Mouse (Mus musculus) CH12.LX (cell line): ENCODE measurements around the gene Kcnj11.

Experiments
- CTCF ChIP-seq, 2 experiments: IDR thresholded peaks in 1 of 2; conservative IDR thresholded peaks in 1 of 2; 2 replicates each; pipeline ENCODE4 v1.5.1; 2011 to 2012; ENCODE audit warnings: low read depth in 2 of 2, low read length in 2 of 2, improper control_type of control experiment in 1 of 2, inconsistent platforms in 1 of 2, mild to moderate bottlenecking in 1 of 2, moderate library complexity in 1 of 2
- EP300 ChIP-seq: IDR thresholded peaks from 2 replicates; pipeline ENCODE4 v1.6.1; 2011; ENCODE audit warnings: low read length, improper control_type of control experiment
- IRF4 ChIP-seq: IDR thresholded peaks from 2 replicates; pipeline ENCODE4 v1.6.1; 2014; ENCODE audit warnings: low read depth, mild to moderate bottlenecking, inconsistent platforms, low read length, improper control_type of control experiment
- MAX ChIP-seq: IDR thresholded peaks from 2 replicates; pipeline ENCODE4 v1.6.1; 2011; ENCODE audit warnings: low read length, improper control_type of control experiment
- NELFE ChIP-seq: IDR thresholded peaks from 2 replicates; pipeline ENCODE4 v1.6.1; 2011; ENCODE audit warnings: low read depth, low read length, improper control_type of control experiment
- POLR2A ChIP-seq: IDR thresholded peaks from 2 replicates; pipeline ENCODE4 v1.6.1; 2011; ENCODE audit warnings: low read depth, mild to moderate bottlenecking, improper control_type of control experiment, low read length
- RCOR1 ChIP-seq: conservative IDR thresholded peaks from 2 replicates; pipeline ENCODE4 v1.6.1; 2012; ENCODE audit warnings: low read depth, mild to moderate bottlenecking, inconsistent platforms, low read length, improper control_type of control experiment
- SIN3A ChIP-seq: IDR thresholded peaks from 2 replicates; pipeline ENCODE4 v1.6.1; 2012; ENCODE audit warnings: low read length, improper control_type of control experiment, inconsistent platforms
- USF1 ChIP-seq: IDR thresholded peaks from 2 replicates; pipeline ENCODE4 v1.6.1; 2014; ENCODE audit warnings: low read depth, mild to moderate bottlenecking, inconsistent platforms, low read length, improper control_type of control experiment

GRCm38 (mm10) chr7:46068831-46069230, 31.7 kb downstream of the Kcnj11 start:
- TF ChIP-seq RCOR1 (no peak), EP300 (no peak), CTCF (conservative IDR thresholded peaks at IDR 0.05 in 1 of 2, IDR thresholded peaks at IDR 0.05 in 1 of 2; ENCODE audit: low read depth in 2 of 2, low read length in 2 of 2) (no peak), USF1 (no peak), POLR2A (no peak), NELFE (no peak), SIN3A (no peak), MAX (no peak), IRF4 (no peak)
